Mouse (Mus musculus): ENCODE data around the gene Zfp446. TPM values are rescaled to one million over a fixed set of nuclear protein-coding genes. Genes with fewer than 3 reads are reported as not detected.

Gene Zfp446
- total RNA-seq, 2 experiments from 2014 or later, result 0.68 to 5.9 TPM

GRCm38 (mm10) chr7:13022773-13023535 lies 45.3 kb downstream of the Zfp446 start:
- ATAC-seq (replicated peaks; ENCODE audit: low FRiP score, poor library complexity, severe bottlenecking), result no peak; the same call in 1 of the 2 replicates

GRCm38 (mm10) chr7:13023928-13024731 lies 46.5 kb downstream of the Zfp446 start:
- peak; percentile 89 for ATAC-seq (replicated peaks; ENCODE audit: low FRiP score, poor library complexity, severe bottlenecking)

GRCm38 (mm10) chr7:13024805-13025204 lies 47.2 kb downstream of the Zfp446 start:
- ATAC-seq (replicated peaks; ENCODE audit: low FRiP score, poor library complexity, severe bottlenecking), result peak; percentile 31

- no peak for ATAC-seq (replicated peaks; ENCODE audit: low FRiP score, poor library complexity, severe bottlenecking)
Observed at GRCm38 (mm10) chr7:13025511-13026112, 48.0 kb downstream of the Zfp446 start.

GRCm38 (mm10) chr7:13028986-13029385 lies 51.3 kb downstream of the Zfp446 start:
- ATAC-seq (replicated peaks; ENCODE audit: low FRiP score, poor library complexity, severe bottlenecking), result no peak

GRCm38 (mm10) chr7:13031069-13031468 lies 53.4 kb downstream of the Zfp446 start:
- ATAC-seq (replicated peaks; ENCODE audit: low FRiP score, poor library complexity, severe bottlenecking), result no peak

GRCm38 (mm10) chr7:13031983-13032382 lies 54.3 kb downstream of the Zfp446 start:
- no peak for ATAC-seq (replicated peaks; ENCODE audit: low FRiP score, poor library complexity, severe bottlenecking)

GRCm38 (mm10) chr7:13032541-13032940 lies 54.9 kb downstream of the Zfp446 start:
- ATAC-seq (replicated peaks; ENCODE audit: low FRiP score, poor library complexity, severe bottlenecking), result no peak

- ATAC-seq (replicated peaks; ENCODE audit: low FRiP score, poor library complexity, severe bottlenecking), result no peak
Observed at GRCm38 (mm10) chr7:13033451-13034147, 56.0 kb downstream of the Zfp446 start.

GRCm38 (mm10) chr7:13034148-13034977 lies 56.7 kb downstream of the Zfp446 start, which contains the start of gene Chmp2a:
TSS of gene Chmp2a (minus strand) at chr7:13034807.
- peak; percentile 74 for ATAC-seq (replicated peaks; ENCODE audit: low FRiP score, poor library complexity, severe bottlenecking)

Other genes with a start within 250 kb of the Zfp446 start
- gene Vmn2r56, start 242.8 kb upstream of the Zfp446 start, total RNA-seq (2015; ENCODE audit: low replicate concordance), result not detected in 2 replicates
- gene Vmn2r56, start 242.8 kb upstream of the Zfp446 start, total RNA-seq (2017; ENCODE audit: low replicate concordance), result not detected in 2 replicates
- gene Zscan18, start 174.2 kb upstream of the Zfp446 start, total RNA-seq (2015; ENCODE audit: low replicate concordance), result not detected in 2 replicates
- not detected in 2 replicates for gene Zscan18, start 174.2 kb upstream of the Zfp446 start, total RNA-seq (2017; ENCODE audit: low replicate concordance)
- gene Zfp329, start 159.0 kb upstream of the Zfp446 start, total RNA-seq (2015; ENCODE audit: low replicate concordance), result 6.5 and 15.5 TPM in 2 replicates
- gene Zfp329, start 159.0 kb upstream of the Zfp446 start, total RNA-seq (2017; ENCODE audit: low replicate concordance), result 3.1 and 4.5 TPM in 2 replicates
- 14.3 and 14.4 TPM in 2 replicates for gene Zfp110, start 143.1 kb upstream of the Zfp446 start, total RNA-seq (2015; ENCODE audit: low replicate concordance)
- gene Zfp110, start 143.1 kb upstream of the Zfp446 start, total RNA-seq (2017; ENCODE audit: low replicate concordance), result 16.6 and 20.9 TPM in 2 replicates
- gene Zfp128, start 96.7 kb upstream of the Zfp446 start, total RNA-seq (2015; ENCODE audit: low replicate concordance), result 0.72 and 0.84 TPM in 2 replicates
- gene Zfp128, start 96.7 kb upstream of the Zfp446 start, total RNA-seq (2017; ENCODE audit: low replicate concordance), result 1.0 and 1.9 TPM in 2 replicates
- gene Zscan22, start 80.0 kb upstream of the Zfp446 start, total RNA-seq (2015; ENCODE audit: low replicate concordance), result 0.72 and 10.5 TPM in 2 replicates
- 1.4 TPM in 1 of 2 replicates, not detected in the other for gene Zscan22, start 80.0 kb upstream of the Zfp446 start, total RNA-seq (2017; ENCODE audit: low replicate concordance)
- gene Rps5, start 55.6 kb upstream of the Zfp446 start, total RNA-seq (2015; ENCODE audit: low replicate concordance), result 579 and 738 TPM in 2 replicates
- 178 and 253 TPM in 2 replicates for gene Rps5, start 55.6 kb upstream of the Zfp446 start, total RNA-seq (2017; ENCODE audit: low replicate concordance)
- 0.42 TPM in 1 of 2 replicates, not detected in the other for gene Rnf225, start 50.4 kb upstream of the Zfp446 start, total RNA-seq (2015; ENCODE audit: low replicate concordance)
- 0.51 TPM in 1 of 2 replicates, not detected in the other for gene Rnf225, start 50.4 kb upstream of the Zfp446 start, total RNA-seq (2017; ENCODE audit: low replicate concordance)
- gene Zfp324, start 12.0 kb upstream of the Zfp446 start, total RNA-seq (2015; ENCODE audit: low replicate concordance), result 0.42 and 0.72 TPM in 2 replicates
- gene Zfp324, start 12.0 kb upstream of the Zfp446 start, total RNA-seq (2017; ENCODE audit: low replicate concordance), result 1.4 and 1.7 TPM in 2 replicates
- gene Slc27a5, start 20.3 kb downstream of the Zfp446 start, total RNA-seq (2015; ENCODE audit: low replicate concordance), result not detected in 2 replicates
- not detected in 2 replicates for gene Slc27a5, start 20.3 kb downstream of the Zfp446 start, total RNA-seq (2017; ENCODE audit: low replicate concordance)
- gene Trim28, start 21.3 kb downstream of the Zfp446 start, total RNA-seq (2015; ENCODE audit: low replicate concordance), result 194 and 220 TPM in 2 replicates
- gene Trim28, start 21.3 kb downstream of the Zfp446 start, total RNA-seq (2017; ENCODE audit: low replicate concordance), result 137 and 141 TPM in 2 replicates
- gene Zbtb45, start 32.2 kb downstream of the Zfp446 start, total RNA-seq (2015; ENCODE audit: low replicate concordance), result 4.0 and 10.1 TPM in 2 replicates
- gene Zbtb45, start 32.2 kb downstream of the Zfp446 start, total RNA-seq (2017; ENCODE audit: low replicate concordance), result 6.7 and 7.6 TPM in 2 replicates
- gene Chmp2a, start 57.0 kb downstream of the Zfp446 start, total RNA-seq (2015; ENCODE audit: low replicate concordance), result 116 and 138 TPM in 2 replicates
- gene Chmp2a, start 57.0 kb downstream of the Zfp446 start, total RNA-seq (2017; ENCODE audit: low replicate concordance), result 125 and 153 TPM in 2 replicates
- 70.0 and 96.9 TPM in 2 replicates for gene Ube2m, start 60.4 kb downstream of the Zfp446 start, total RNA-seq (2015; ENCODE audit: low replicate concordance)
- gene Ube2m, start 60.4 kb downstream of the Zfp446 start, total RNA-seq (2017; ENCODE audit: low replicate concordance), result 61.0 and 94.6 TPM in 2 replicates
- not detected in 2 replicates for gene Mzf1, start 76.9 kb downstream of the Zfp446 start, total RNA-seq (2015; ENCODE audit: low replicate concordance)
- not detected in 2 replicates for gene Mzf1, start 76.9 kb downstream of the Zfp446 start, total RNA-seq (2017; ENCODE audit: low replicate concordance)
- gene Vmn1r85, start 117.3 kb downstream of the Zfp446 start, total RNA-seq (2015; ENCODE audit: low replicate concordance), result not detected in 2 replicates
- not detected in 2 replicates for gene Vmn1r85, start 117.3 kb downstream of the Zfp446 start, total RNA-seq (2017; ENCODE audit: low replicate concordance)
- gene Vmn1r86, start 142.1 kb downstream of the Zfp446 start, total RNA-seq (2015; ENCODE audit: low replicate concordance), result not detected in 2 replicates
- gene Vmn1r86, start 142.1 kb downstream of the Zfp446 start, total RNA-seq (2017; ENCODE audit: low replicate concordance), result not detected in 2 replicates
- not detected in 2 replicates for gene Vmn1r87, start 162.3 kb downstream of the Zfp446 start, total RNA-seq (2015; ENCODE audit: low replicate concordance)
- gene Vmn1r87, start 162.3 kb downstream of the Zfp446 start, total RNA-seq (2017; ENCODE audit: low replicate concordance), result not detected in 2 replicates
- not detected in 2 replicates for gene Vmn1r88, start 181.7 kb downstream of the Zfp446 start, total RNA-seq (2015; ENCODE audit: low replicate concordance)
- gene Vmn1r88, start 181.7 kb downstream of the Zfp446 start, total RNA-seq (2017; ENCODE audit: low replicate concordance), result not detected in 2 replicates
- gene Vmn1r89, start 235.2 kb downstream of the Zfp446 start, total RNA-seq (2015; ENCODE audit: low replicate concordance), result not detected in 2 replicates
- not detected in 2 replicates for gene Vmn1r89, start 235.2 kb downstream of the Zfp446 start, total RNA-seq (2017; ENCODE audit: low replicate concordance)

All from erythroid progenitor cell, adult 5-6 weeks (primary cell).